Mouse (Mus musculus) lung, embryonic 16.5 days (tissue): ENCODE results near the gene Med26. TPM values are rescaled to one million over a fixed set of nuclear protein-coding genes. Genes with fewer than 3 reads are reported as not detected.

Source experiments
- ATAC-seq: fragments of 200-750 bp; cut with Nextera tagmentation; 2 replicates; pipeline ENCODE4 v1.8.0; 2017; ENCODE audit warnings: low read depth, mild to moderate bottlenecking, moderate library complexity
- H3K27ac ChIP-seq: fragments of 300-500 bp; sonication (generic); 2 replicates; pipeline ENCODE4 v1.5.1; 2014; ENCODE audit warnings: mild to moderate bottlenecking, control low read depth, low read length
- H3K27me3 ChIP-seq: fragments of 300-500 bp; sonication (generic); 2 replicates; pipeline ENCODE4 v1.6.1; 2014; ENCODE audit warnings: low read depth, low read length, mixed read lengths; ENCODE audit not compliant: control insufficient read depth, insufficient read depth
- H3K36me3 ChIP-seq: fragments of 300-500 bp; sonication (generic); 2 replicates; pipeline ENCODE4 v1.6.1; 2014; ENCODE audit warnings: low read length; ENCODE audit not compliant: control insufficient read depth, insufficient read depth
- H3K4me1 ChIP-seq: fragments of 300-500 bp; sonication (generic); replicated peaks from 2 replicates; pipeline ENCODE4 v1.6.1; 2014; ENCODE audit warnings: low read length, mixed read lengths; ENCODE audit not compliant: control insufficient read depth, insufficient read depth
- H3K4me2 ChIP-seq: fragments of 300-500 bp; sonication (generic); 2 replicates; pipeline ENCODE4 v1.6.1; 2014; ENCODE audit warnings: low read depth, low read length, control low read depth
- H3K4me3 ChIP-seq: fragments of 300-500 bp; sonication (generic); 2 replicates; pipeline ENCODE4 v1.5.1; 2014; ENCODE audit warnings: mild to moderate bottlenecking, low read length, control low read depth
- H3K9ac ChIP-seq: fragments of 300-500 bp; sonication (generic); 2 replicates; pipeline ENCODE4 v1.6.1; 2014; ENCODE audit warnings: low read length, control low read depth
- H3K9me3 ChIP-seq: fragments of 300-500 bp; sonication (generic); 2 replicates; pipeline ENCODE4 v1.6.1; 2016; ENCODE audit warnings: low read length; ENCODE audit not compliant: control insufficient read depth
- WGBS: fragments of 180-500 bp; shearing (Covaris S2); extraction: QIAGEN DNeasy Blood & Tissue Kit; methylation state at CpG from one replicate; pipeline ENCODE4 v1.1.7; 2014; 5-methylcytosine and 5-hydroxymethylcytosine counted together
- polyA plus RNA-seq: library from polyadenylated mRNA; unstranded; fragments of >200 nt; fragmentation: Nextera tagmentation; extraction: Ambion mirVana; gene quantifications from 2 replicates; pipeline ENCODE4 v1.2.1, GENCODE M21; 2015

The Med26 gene
- polyA plus RNA-seq, 1 experiment from 2014 or later: 15.6 TPM

GRCm38 (mm10) chr8:72513158-72513557 is 34.9 kb downstream of the Med26 start:
- no peak overlapping the region for H3K4me3 ChIP-seq
- no peak for ATAC-seq
- H3K9me3 ChIP-seq: no peaks in the 10 kb centered on the region
- H3K27me3 ChIP-seq: no peaks in the 10 kb centered on the region
- no peaks in the 10 kb centered on the region for H3K4me1 ChIP-seq
- H3K4me2 ChIP-seq: no peak overlapping the region
- WGBS: 56% methylated on average over 1 of the region's 1 CpGs
- no peaks in the 10 kb centered on the region; the same call in 1 of the 2 replicates for H3K36me3 ChIP-seq
- H3K27ac ChIP-seq: no peak overlapping the region
- H3K9ac ChIP-seq: no peak overlapping the region

- WGBS: 84% methylated on average over 1 of the region's 1 CpGs
- H3K9me3 ChIP-seq: no peaks in the 10 kb centered on the region
- no peak overlapping the region for H3K27ac ChIP-seq
- H3K36me3 ChIP-seq: no peaks in the 10 kb centered on the region; the same call in 1 of the 2 replicates
- H3K4me2 ChIP-seq: no peak overlapping the region
- H3K9ac ChIP-seq: no peak overlapping the region
- no peaks in the 10 kb centered on the region for H3K27me3 ChIP-seq
- H3K4me1 ChIP-seq: no peaks in the 10 kb centered on the region
- H3K4me3 ChIP-seq: no peak overlapping the region
- no peak for ATAC-seq
These were observed 35.4 kb downstream of the Med26 start for GRCm38 (mm10) chr8:72512648-72513047.

GRCm38 (mm10) chr8:72507505-72507904 is 40.6 kb downstream of the Med26 start:
- Histone ChIP-seq H3K27ac (no peak overlapping the region), H3K36me3 (no peaks in the 10 kb centered on the region), H3K4me2 (no peak overlapping the region), H3K4me1 (no peaks in the 10 kb centered on the region), H3K4me3 (no peak overlapping the region), H3K27me3 (no peaks in the 10 kb centered on the region), H3K9ac (no peak overlapping the region), H3K9me3 (no peaks in the 10 kb centered on the region)
- ATAC-seq: no peak
- WGBS: 77% methylated on average over 1 of the region's 1 CpGs

- Histone ChIP-seq H3K4me2 (no peak overlapping the region), H3K4me1 (no peaks in the 10 kb centered on the region), H3K9me3 (no peaks in the 10 kb centered on the region), H3K9ac (no peak overlapping the region), H3K27me3 (no peaks in the 10 kb centered on the region), H3K4me3 (no peak overlapping the region), H3K36me3 (no peaks in the 10 kb centered on the region), H3K27ac (no peak overlapping the region)
- ATAC-seq: no peak
These were observed 43.3 kb downstream of the Med26 start for GRCm38 (mm10) chr8:72504637-72505314.

GRCm38 (mm10) chr8:72504137-72504536 is 43.9 kb downstream of the Med26 start:
- Histone ChIP-seq H3K4me2 (no peak overlapping the region), H3K9me3 (no peaks in the 10 kb centered on the region), H3K36me3 (no peaks in the 10 kb centered on the region), H3K9ac (no peak overlapping the region), H3K4me3 (no peak overlapping the region), H3K4me1 (no peaks in the 10 kb centered on the region), H3K27me3 (no peaks in the 10 kb centered on the region), H3K27ac (no peak overlapping the region)
- ATAC-seq: no peak

GRCm38 (mm10) chr8:72500521-72500931 is 47.5 kb downstream of the Med26 start:
- Histone ChIP-seq H3K36me3 (peaks cover 12% of the 10 kb centered on the region), H3K9me3 (no peaks in the 10 kb centered on the region), H3K4me1 (no peaks in the 10 kb centered on the region), H3K27ac (no peak overlapping the region), H3K27me3 (no peaks in the 10 kb centered on the region), H3K4me3 (no peak overlapping the region), H3K9ac (no peak overlapping the region), H3K4me2 (no peak overlapping the region)
- 95% methylated on average over 1 of the region's 1 CpGs for WGBS
- no peak for ATAC-seq

GRCm38 (mm10) chr8:72499521-72500284 is 48.4 kb downstream of the Med26 start:
- 83% methylated on average over 2 of the region's 2 CpGs for WGBS
- Histone ChIP-seq H3K4me1 (no peaks in the 10 kb centered on the region), H3K4me2 (no peak overlapping the region), H3K36me3 (peaks cover 19% of the 10 kb centered on the region), H3K27me3 (no peaks in the 10 kb centered on the region), H3K9ac (no peak overlapping the region), H3K9me3 (no peaks in the 10 kb centered on the region), H3K27ac (no peak overlapping the region), H3K4me3 (no peak overlapping the region)
- no peak for ATAC-seq

- 88% methylated on average over 4 of the region's 4 CpGs for WGBS
- H3K9me3 ChIP-seq: no peaks in the 10 kb centered on the region
- ATAC-seq: no peak
- H3K9ac ChIP-seq: no peak overlapping the region
- H3K4me2 ChIP-seq: no peak overlapping the region
- H3K4me3 ChIP-seq: no peak overlapping the region
- no peaks in the 10 kb centered on the region for H3K27me3 ChIP-seq
- peaks cover 19% of the 10 kb centered on the region for H3K36me3 ChIP-seq
- peaks cover 3% of the 10 kb centered on the region for H3K4me1 ChIP-seq
- H3K27ac ChIP-seq: no peak overlapping the region
These were observed 49.5 kb downstream of the Med26 start for GRCm38 (mm10) chr8:72498527-72498926.

GRCm38 (mm10) chr8:72497911-72498310 is 50.2 kb downstream of the Med26 start:
- H3K27me3 ChIP-seq: no peaks in the 10 kb centered on the region
- H3K4me1 ChIP-seq: peaks cover 6% of the 10 kb centered on the region
- ATAC-seq: no peak
- no peak overlapping the region for H3K4me3 ChIP-seq
- peaks cover 19% of the 10 kb centered on the region for H3K36me3 ChIP-seq
- H3K4me2 ChIP-seq: no peak overlapping the region
- no peaks in the 10 kb centered on the region for H3K9me3 ChIP-seq
- no peak overlapping the region for H3K9ac ChIP-seq
- H3K27ac ChIP-seq: no peak overlapping the region
- WGBS: 56% methylated on average over 1 of the region's 1 CpGs
